ENCODE assay signal across 21 mouse cellular contexts in genomic region chr15:97793386-97794153, GRCm38 (mm10). TPM values are rescaled to one million over a fixed set of nuclear protein-coding genes. Genes with fewer than 3 reads are reported as not detected.
A peak's percentile ranks its signal among the peaks of the same experiment; 100 is the strongest.
DNase-seq lines count a peak whose midpoint lies in the region; TF ChIP-seq lines count a peak whose summit lies in the region.
"Had no signal": no experiment of that assay in that cellular context is flagged by ENCODE, and none has a peak within 500 bp of the region (broad histone marks: within the 10 kb centered on the region; RNA-seq: fewer than 3 reads in every experiment).

No protein-coding gene starts in this region.

- no peak for TF ChIP-seq POLR2A in thymus, adult 2 months (IDR thresholded peaks at IDR 0.05; ENCODE audit: control insufficient read depth, extremely low read depth, insufficient read depth, low read length, poor library complexity)
- no peak for TF ChIP-seq POLR2A in myocyte (IDR thresholded peaks at IDR 0.05; ENCODE audit: insufficient read length, low read depth)

- H3ac ChIP-seq in myocyte (ENCODE audit: control insufficient read depth, insufficient read length) = no peak overlapping the region

- peak; percentile 17 for DNase-seq in cerebellum, adult 11-12 months
- DNase-seq in cerebellum, postnatal 25 days = no peak
- peak; percentile 90 for DNase-seq in heart, adult 11 months
- DNase-seq in heart, postnatal 4 days = no peak
- DNase-seq in thymus, adult 2 months = peak; percentile 2
- DNase-seq in thymus, adult 18-20 months = no peak
- no peak for DNase-seq in gastrocnemius, postnatal 4 days (ENCODE audit: low spot score in 2 of 2)
- DNase-seq: adrenal gland, adult 8-10 months; adrenal gland, postnatal 36 days; cerebellum, adult 18-20 months; cerebellum, adult 8-10 months; cerebellum, postnatal 10 days; cerebellum, postnatal 36 days; forebrain, postnatal 0 days had no signal

- TF ChIP-seq CTCF in thymus, adult 2 months (IDR thresholded peaks at IDR 0.05; ENCODE audit: borderline replicate concordance, control insufficient read depth, extremely low read depth, insufficient read depth, low read length, poor library complexity) = no peak

- no peak overlapping the region for H3K4me3 ChIP-seq in thymus, adult 2 months (ENCODE audit: control insufficient read depth, insufficient read depth, low read length)
- no peak overlapping the region for H3K4me3 ChIP-seq in myocyte
- H3K4me3 ChIP-seq: embryonic facial prominence, embryonic 10.5 days; embryonic facial prominence, embryonic 12.5 days; forebrain, embryonic 13.5 days; forebrain, embryonic 15.5 days had no signal

- 95% methylated on average over 18 of the region's 18 CpGs for WGBS in thymus, adult 2 months

- H3K4me2 ChIP-seq in myocyte (ENCODE audit: low read depth) = no peak overlapping the region
- H3K4me2 ChIP-seq: embryonic facial prominence, embryonic 12.5 days; forebrain, embryonic 13.5 days; forebrain, embryonic 15.5 days had no signal

- peaks cover 6% of the 10 kb centered on the region; the same call in 1 of the 2 replicates for H3K4me1 ChIP-seq in thymus, adult 2 months (replicated peaks; ENCODE audit: control insufficient read depth, insufficient read depth, low read length)
- H3K4me1 ChIP-seq: embryonic facial prominence, embryonic 12.5 days had no signal

- no peaks in the 10 kb centered on the region for H3K79me2 ChIP-seq in myocyte (ENCODE audit: control insufficient read depth, insufficient read depth)

- peaks cover 70% of the 10 kb centered on the region for H3K36me3 ChIP-seq in thymus, adult 2 months (ENCODE audit: control insufficient read depth, insufficient read depth, low read length)
- peaks cover 41% of the 10 kb centered on the region for H3K36me3 ChIP-seq in myocyte (ENCODE audit: control insufficient read depth, insufficient read depth)

- no peak overlapping the region for H3K27ac ChIP-seq in thymus, adult 2 months (ENCODE audit: control insufficient read depth, insufficient read depth, low read length)
- H3K27ac ChIP-seq: embryonic facial prominence, embryonic 10.5 days; embryonic facial prominence, embryonic 12.5 days; forebrain, embryonic 13.5 days; forebrain, embryonic 15.5 days had no signal

- H3K27me3 ChIP-seq in thymus, adult 2 months (ENCODE audit: control insufficient read depth, insufficient read depth, low read length) = no peaks in the 10 kb centered on the region
- no peaks in the 10 kb centered on the region for H3K27me3 ChIP-seq in myocyte (ENCODE audit: control insufficient read depth, insufficient read depth, insufficient read length)
- H3K27me3 ChIP-seq: embryonic facial prominence, embryonic 12.5 days; forebrain, embryonic 13.5 days; forebrain, embryonic 15.5 days; Patski had no signal

TF ChIP-seq in myocyte, 11 proteins besides CTCF, POLR2A, EP300 and RAD21:
- TF ChIP-seq MYOG (IDR thresholded peaks at IDR 0.05; ENCODE audit: control insufficient read depth in 1 of 3, insufficient read depth in 1 of 3, insufficient read length in 2 of 3, low read depth in 2 of 3) (no peak), POLR2AphosphoS2 (IDR thresholded peaks at IDR 0.05; ENCODE audit: insufficient read length, low read depth) (peak; percentile 6)

RNA-seq across cellular contexts. Expression of gene Slc48a1, which starts 15.2 kb away (rescaled TPM):
- 10 to 100 TPM; 58.7 to 59.2 TPM for total RNA-seq in heart, postnatal 4 days (2021)
- polyA plus RNA-seq in thymus, adult 2 months (2012; rRNA removed) = 62.1 and 62.8 TPM in 2 replicates
- polyA plus RNA-seq in myocyte (2012; fragmentation: generic; extraction: Trizol) = 52.7 TPM
- total RNA-seq in gastrocnemius, postnatal 4 days (2021) = 10 to 100 TPM; 32.6 to 35.4 TPM

RNA-seq across cellular contexts. Expression of gene Rapgef3, which starts 25.8 kb away (rescaled TPM):
- total RNA-seq in heart, postnatal 4 days (2021) = 10 to 100 TPM; 32.7 to 33.4 TPM
- 276 and 278 TPM in 2 replicates for polyA plus RNA-seq in thymus, adult 2 months (2012; rRNA removed)
- polyA plus RNA-seq in myocyte (2012; fragmentation: generic; extraction: Trizol) = 1.2 TPM
- total RNA-seq in gastrocnemius, postnatal 4 days (2021) = 10 to 100 TPM in 1 of 2 experiments, 1 to 10 TPM in 1; 9.4 to 11.0 TPM
- polyA plus RNA-seq: activated CD4-positive, CD25-positive, alpha-beta regulatory T cell, adult 4 months had no signal

RNA-seq across cellular contexts. Expression of gene Hdac7, which starts 50.7 kb away (rescaled TPM):
- total RNA-seq in heart, postnatal 4 days (2021) = 10 to 100 TPM; 51.6 to 52.0 TPM
- 827 and 963 TPM in 2 replicates for polyA plus RNA-seq in thymus, adult 2 months (2012; rRNA removed)
- polyA plus RNA-seq in myocyte (2012; fragmentation: generic; extraction: Trizol) = 17.4 TPM
- 10 to 100 TPM; 53.6 to 57.9 TPM for total RNA-seq in gastrocnemius, postnatal 4 days (2021)

Comparison
In these comparisons a context has a peak if more than half of its experiments do, and no peak if none do; other contexts are left out.
1. DNase-seq: peak in cerebellum, adult 11-12 months (single experiment), heart, adult 11 months (single experiment) and thymus, adult 2 months (single experiment); none in cerebellum, postnatal 25 days (0 of 2), heart, postnatal 4 days (single experiment), thymus, adult 18-20 months (0 of 2) and gastrocnemius, postnatal 4 days (0 of 2).